Mouse (Mus musculus) heart, adult 10 weeks (tissue): ENCODE results near the gene Rab3a. TPM values are rescaled to one million over a fixed set of nuclear protein-coding genes. Genes with fewer than 3 reads are reported as not detected.

Source experiments
- polyA plus RNA-seq: library from polyadenylated mRNA; stranded (reverse); fragments of 350-450 nt; fragmentation: Illumina TruSeq; extraction: RNeasy Lipid Tissue Mini Kit (QIAGEN cat#74804); gene quantifications from one replicate; pipeline ENCODE4 v1.2.3, GENCODE M21; 2014; ENCODE audit warnings: low read depth, low replicate concordance

Gene Rab3a
- 57.6 TPM for polyA plus RNA-seq

GRCm38 (mm10) chr8:70754043-70754870, at the start of gene Rab3a:
Gene Rab3a, plus strand, starts transcription at chr8:70754679.

GRCm38 (mm10) chr8:70718297-70718696, 36.2 kb upstream of the Rab3a start, which contains the start of gene Gm3336:
Gene Gm3336, plus strand, starts transcription at chr8:70718543.

GRCm38 (mm10) chr8:70723486-70724210, 30.8 kb upstream of the Rab3a start, which contains the start of gene Pde4c:
Gene Pde4c, plus strand, starts transcription at chr8:70723720.

GRCm38 (mm10) chr8:70760775-70761406, 6.4 kb downstream of the Rab3a start, which contains the start of gene Mpv17l2:
Gene Mpv17l2, minus strand, starts transcription at chr8:70760946.

GRCm38 (mm10) chr8:70776496-70777444, 22.3 kb downstream of the Rab3a start, which contains the start of gene Pik3r2:
Gene Pik3r2, minus strand, starts transcription at chr8:70776713.

GRCm38 (mm10) chr8:70804481-70805206, 50.2 kb downstream of the Rab3a start, which contains the start of gene Mast3:
Gene Mast3, minus strand, starts transcription at chr8:70805054.

GRCm38 (mm10) chr8:70808239-70808638, 53.8 kb downstream of the Rab3a start, which contains the start of gene Il12rb1:
Gene Il12rb1, plus strand, starts transcription at chr8:70808449.

Other genes starting within 250 kb of the Rab3a start
- gene Rex1bd, start 247.9 kb upstream of the Rab3a start, polyA plus RNA-seq: 105 TPM
- gene Uba52, start 243.9 kb upstream of the Rab3a start, polyA plus RNA-seq: 1,940 TPM
- 152 TPM for gene Fkbp8, start 227.0 kb upstream of the Rab3a start, polyA plus RNA-seq
- gene Kxd1, start 226.7 kb upstream of the Rab3a start, polyA plus RNA-seq: 118 TPM
- 11.8 TPM for gene Ell, start 215.2 kb upstream of the Rab3a start, polyA plus RNA-seq
- 33.1 TPM for gene Isyna1, start 160.3 kb upstream of the Rab3a start, polyA plus RNA-seq
- gene Ssbp4, start 145.8 kb upstream of the Rab3a start, polyA plus RNA-seq: 42.1 TPM
- gene Lrrc25, start 138.5 kb upstream of the Rab3a start, polyA plus RNA-seq: 2.3 TPM
- 2.1 TPM for gene Gdf15, start 122.2 kb upstream of the Rab3a start, polyA plus RNA-seq
- gene Pgpep1, start 94.3 kb upstream of the Rab3a start, polyA plus RNA-seq: 23.9 TPM
- gene Lsm4, start 81.4 kb upstream of the Rab3a start, polyA plus RNA-seq: 90.3 TPM
- gene Jund, start 55.7 kb upstream of the Rab3a start, polyA plus RNA-seq: 59.5 TPM
- not detected for gene Iqcn, start 51.2 kb upstream of the Rab3a start, polyA plus RNA-seq
- not detected for gene Gm3336, start 36.1 kb upstream of the Rab3a start, polyA plus RNA-seq
- gene Pde4c, start 31.0 kb upstream of the Rab3a start, polyA plus RNA-seq: 7.0 TPM
- 19.0 TPM for gene Mpv17l2, start 6.3 kb downstream of the Rab3a start, polyA plus RNA-seq
- 24.1 TPM for gene Pik3r2, start 22.0 kb downstream of the Rab3a start, polyA plus RNA-seq
- gene Mast3, start 50.4 kb downstream of the Rab3a start, polyA plus RNA-seq: 6.4 TPM
- not detected for gene Il12rb1, start 53.8 kb downstream of the Rab3a start, polyA plus RNA-seq
- gene Arrdc2, start 85.0 kb downstream of the Rab3a start, polyA plus RNA-seq: 11.1 TPM
- 15.8 TPM for gene Kcnn1, start 108.6 kb downstream of the Rab3a start, polyA plus RNA-seq
- 55.5 TPM for gene Ccdc124, start 119.3 kb downstream of the Rab3a start, polyA plus RNA-seq
- gene Slc5a5, start 138.1 kb downstream of the Rab3a start, polyA plus RNA-seq: not detected
- 1,294 TPM for gene Rpl18a, start 142.7 kb downstream of the Rab3a start, polyA plus RNA-seq
- 9.2 TPM for gene Map1s, start 151.3 kb downstream of the Rab3a start, polyA plus RNA-seq